Mouse (Mus musculus) spleen, adult 2 months (tissue): ENCODE data around the gene Prss50.

Experiments used
- CTCF ChIP-seq: fragments of 200-500 bp; IDR thresholded peaks from 2 replicates; pipeline ENCODE4 v1.5.1; 2011; ENCODE audit warnings: mild to moderate bottlenecking, inconsistent platforms; ENCODE audit not compliant: insufficient read depth, insufficient read length, insufficient replicate concordance; ENCODE audit errors: extremely low read depth
- POLR2A ChIP-seq: fragments of 200-500 bp; IDR thresholded peaks from 2 replicates; pipeline ENCODE4 v1.6.1; 2011; ENCODE audit warnings: low read depth, low read length, inconsistent platforms

- TF ChIP-seq CTCF (no peak), POLR2A (no peak)
Measured at GRCm38 (mm10) chr9:110844206-110844605, 13.6 kb upstream of the Prss50 start, which contains the start of gene Prss46.
